Mouse (Mus musculus) hindbrain, embryonic 10.5 days (tissue): ENCODE measurements around the gene Ctf1. TPM values are rescaled to one million over a fixed set of nuclear protein-coding genes. Genes with fewer than 3 reads are reported as not detected.

ENCODE experiments used
- DNase-seq: peaks from one replicate; pipeline ENCODE4 v3.0.0-alpha.2; 2017; ENCODE audit warnings: low spot score
- H3K27ac ChIP-seq: fragments of 300-500 bp; sonication (generic); 2 replicates; pipeline ENCODE4 v1.5.1; 2016; ENCODE audit warnings: mild to moderate bottlenecking, moderate library complexity
- H3K27me3 ChIP-seq: fragments of 300-500 bp; sonication (generic); 2 replicates; pipeline ENCODE4 v1.6.1; 2016; ENCODE audit warnings: mild to moderate bottlenecking; ENCODE audit not compliant: poor library complexity, insufficient read depth, severe bottlenecking
- H3K36me3 ChIP-seq: fragments of 300-500 bp; sonication (generic); 2 replicates; pipeline ENCODE4 v1.6.1; 2016; ENCODE audit warnings: mild to moderate bottlenecking, moderate library complexity
- H3K4me1 ChIP-seq: fragments of 300-500 bp; sonication (generic); replicated peaks from 2 replicates; pipeline ENCODE4 v1.6.1; 2016; ENCODE audit warnings: mild to moderate bottlenecking
- H3K4me3 ChIP-seq: fragments of 300-500 bp; sonication (generic); 2 replicates; pipeline ENCODE4 v1.5.1; 2016; ENCODE audit warnings: mild to moderate bottlenecking, moderate library complexity
- H3K9me3 ChIP-seq: fragments of 300-500 bp; sonication (generic); 2 replicates; pipeline ENCODE4 v1.6.1; 2016; ENCODE audit warnings: mild to moderate bottlenecking, moderate library complexity
- WGBS: fragments of 180-500 bp; shearing (Covaris S2); methylation state at CpG from one replicate; pipeline ENCODE4 v1.1.7; 2016; 5-methylcytosine and 5-hydroxymethylcytosine counted together
- polyA plus RNA-seq: library from polyadenylated mRNA; unstranded; fragments of >200 nt; fragmentation: Nextera tagmentation; extraction: Ambion mirVana; gene quantifications from 2 replicates; pipeline ENCODE4 v1.2.1, GENCODE M21; 2016

Gene Ctf1
- polyA plus RNA-seq, result 5.1 and 5.8 TPM in 2 replicates

DNA sequence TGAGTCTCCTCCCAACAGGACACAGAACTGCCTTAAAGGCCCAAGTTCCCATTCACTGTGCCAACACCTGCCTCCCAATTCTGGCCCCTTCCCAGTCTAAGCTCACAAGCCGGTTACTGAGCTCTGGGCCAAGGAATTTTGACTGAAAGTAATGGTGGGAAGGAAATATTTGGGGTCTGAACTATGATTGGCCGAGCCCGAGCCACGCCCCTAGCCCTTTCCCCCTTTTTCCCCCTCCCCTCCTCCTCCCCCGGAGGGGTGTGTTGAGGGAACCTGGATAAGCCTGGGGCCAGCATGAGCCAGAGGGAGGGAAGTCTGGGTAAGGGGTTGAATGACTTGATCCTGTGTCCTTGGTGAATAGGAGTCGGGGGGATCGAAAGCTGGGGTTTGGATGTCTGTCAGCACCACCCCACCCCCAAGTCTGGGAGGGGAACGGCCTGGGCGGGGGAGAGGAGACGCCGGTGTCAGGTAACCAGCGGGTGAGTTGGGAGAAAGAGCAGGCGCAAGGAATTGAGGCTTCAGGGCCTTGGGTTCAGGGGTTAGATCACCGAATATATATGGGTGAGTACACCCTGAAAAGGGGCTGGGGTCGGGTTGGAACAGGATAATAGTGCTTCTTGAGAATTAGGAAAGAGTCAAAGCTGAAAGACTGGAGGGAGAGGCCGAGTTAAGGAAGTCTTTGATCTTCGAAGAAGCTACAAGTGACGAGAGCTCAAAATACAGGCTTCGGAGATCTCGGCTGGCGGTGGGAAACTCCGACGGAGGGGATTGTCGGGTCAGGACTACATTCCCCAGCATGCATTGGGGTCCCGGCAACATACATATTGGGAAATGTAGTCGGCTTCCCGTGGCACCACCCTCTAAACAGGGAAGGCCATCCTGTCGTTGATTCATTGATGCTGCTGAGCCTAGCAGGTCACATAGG lies at the start of gene Ctf1:
Gene Ctf1 (plus strand): TSS at position 276 of the 925 bp plus-strand sequence.
- Histone ChIP-seq H3K9me3 (no peaks in the 10 kb centered on the region), H3K4me3 (peak within 1 kb of the TSS; percentile 49), H3K27me3 (peaks cover 8% of the 10 kb centered on the region), H3K36me3 (no peaks in the 10 kb centered on the region), H3K4me1 (peaks cover 69% of the 10 kb centered on the region), H3K27ac (peak within 1 kb of the TSS; percentile 88)
- peak; percentile 85 for DNase-seq
- WGBS, result 1% methylated on average over 28 of the region's 28 CpGs

DNA sequence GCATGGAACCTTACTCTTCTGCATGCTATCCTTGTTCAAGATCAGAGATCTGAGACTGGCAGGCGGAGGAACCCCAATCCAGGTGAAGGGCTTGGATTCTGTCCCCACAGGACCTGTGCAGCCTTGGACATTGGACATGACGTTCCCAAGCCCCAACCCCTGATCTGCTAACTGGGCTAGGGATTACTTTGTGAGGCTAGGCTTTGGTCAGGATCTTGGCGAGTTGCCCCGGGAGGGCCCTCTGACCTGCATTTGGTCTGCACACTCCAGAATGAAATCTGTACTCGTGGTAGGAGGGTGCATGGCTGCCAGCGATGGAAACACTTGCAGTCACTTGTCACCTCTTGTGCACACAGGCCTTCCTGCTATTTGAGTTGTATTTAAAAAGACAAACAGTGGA lies 49.6 kb upstream of the Ctf1 start:
- WGBS, result 92% methylated on average over 6 of the region's 6 CpGs
- Histone ChIP-seq H3K9me3 (no peaks in the 10 kb centered on the region), H3K36me3 (peaks cover 19% of the 10 kb centered on the region), H3K4me1 (no peaks in the 10 kb centered on the region), H3K4me3 (no peak overlapping the region), H3K27me3 (no peaks in the 10 kb centered on the region), H3K27ac (no peak overlapping the region)
- DNase-seq, result no peak

DNA sequence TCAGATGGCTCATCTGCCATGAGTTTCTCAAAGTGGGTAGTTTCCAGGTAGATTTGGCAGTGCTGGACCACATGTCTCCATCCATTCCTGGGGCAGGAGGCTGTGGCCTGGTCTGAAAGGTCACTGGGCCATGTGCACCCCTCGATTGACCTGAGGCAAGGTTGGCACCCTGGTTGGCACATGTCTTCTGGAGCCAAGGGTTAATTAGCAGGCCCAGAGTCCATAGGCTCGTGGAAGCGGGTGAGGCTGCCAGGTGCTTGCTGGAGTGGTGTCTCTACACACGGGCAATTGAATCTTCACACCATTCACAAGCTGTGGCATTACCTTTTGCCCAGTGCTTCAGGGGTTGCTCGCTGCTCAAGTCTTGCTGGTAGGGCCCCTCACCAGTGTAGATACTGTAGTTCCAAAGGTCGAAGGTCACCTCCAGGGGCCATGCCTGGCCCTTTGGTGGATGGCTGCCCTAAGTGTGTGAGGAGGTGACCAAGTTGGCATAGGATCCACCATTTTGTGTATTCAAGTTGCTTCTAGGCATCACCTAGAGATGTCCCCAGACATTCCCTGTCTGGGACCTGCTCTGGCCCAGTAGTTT lies 46.4 kb upstream of the Ctf1 start:
- H3K4me1 ChIP-seq, result no peaks in the 10 kb centered on the region
- no peak overlapping the region for H3K4me3 ChIP-seq
- DNase-seq, result no peak
- no peaks in the 10 kb centered on the region for H3K27me3 ChIP-seq
- H3K36me3 ChIP-seq, result peaks cover 19% of the 10 kb centered on the region
- no peak overlapping the region for H3K27ac ChIP-seq
- H3K9me3 ChIP-seq, result no peaks in the 10 kb centered on the region
- 93% methylated on average over 6 of the region's 6 CpGs for WGBS

DNA sequence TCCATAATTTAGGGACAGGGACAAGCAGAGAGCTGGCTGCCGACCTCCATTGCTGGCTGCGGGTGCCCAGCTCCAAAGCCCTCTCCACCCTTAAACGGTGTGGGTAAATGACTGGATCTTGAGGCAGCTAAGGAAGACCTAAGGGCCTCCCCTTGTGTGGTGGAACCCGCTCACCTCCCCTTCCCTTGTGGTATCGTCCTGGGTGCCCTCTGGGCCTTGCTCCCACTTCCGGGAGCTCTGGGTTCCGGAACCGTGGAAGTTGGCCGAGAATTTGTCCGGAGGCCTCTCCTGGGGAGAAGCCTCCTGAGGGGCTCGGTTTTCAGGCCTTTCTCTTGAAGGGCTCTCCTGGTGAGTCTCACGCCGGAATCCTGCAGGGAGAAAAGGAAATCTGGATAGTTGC lies 45.9 kb upstream of the Ctf1 start:
- peaks cover 19% of the 10 kb centered on the region for H3K36me3 ChIP-seq
- no peak for DNase-seq

DNA sequence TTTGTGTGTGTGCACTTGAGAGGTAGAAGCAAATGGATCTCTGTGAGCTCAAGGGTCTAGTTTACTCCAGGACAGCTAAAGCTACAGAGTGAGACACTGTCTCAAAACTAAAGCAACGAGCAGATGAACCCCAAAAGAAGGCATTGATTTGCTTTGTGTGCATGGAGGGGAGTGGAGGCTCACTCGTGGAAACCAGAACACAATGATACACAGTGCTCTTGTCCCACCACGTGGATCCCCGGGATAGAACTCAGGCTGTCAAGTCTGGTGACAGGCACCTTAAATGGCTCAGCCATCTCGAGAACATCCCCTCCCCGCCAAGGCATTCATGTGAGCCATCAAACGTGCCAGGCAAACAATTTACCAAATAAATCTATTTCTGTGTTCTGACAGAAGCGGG lies 45.4 kb upstream of the Ctf1 start:
- Histone ChIP-seq H3K9me3 (no peaks in the 10 kb centered on the region), H3K27ac (no peak overlapping the region), H3K4me3 (no peak overlapping the region), H3K36me3 (peaks cover 19% of the 10 kb centered on the region), H3K4me1 (no peaks in the 10 kb centered on the region), H3K27me3 (no peaks in the 10 kb centered on the region)
- WGBS, result 81% methylated on average over 8 of the region's 8 CpGs
- no peak for DNase-seq

More for the DNA sequence above, 45.9 kb upstream of the Ctf1 start:
- no peak overlapping the region for H3K27ac ChIP-seq
- no peak overlapping the region for H3K4me3 ChIP-seq
- WGBS, result 89% methylated on average over 13 of the region's 13 CpGs
- H3K9me3 ChIP-seq, result no peaks in the 10 kb centered on the region
- no peaks in the 10 kb centered on the region for H3K4me1 ChIP-seq
- H3K27me3 ChIP-seq, result no peaks in the 10 kb centered on the region

DNA sequence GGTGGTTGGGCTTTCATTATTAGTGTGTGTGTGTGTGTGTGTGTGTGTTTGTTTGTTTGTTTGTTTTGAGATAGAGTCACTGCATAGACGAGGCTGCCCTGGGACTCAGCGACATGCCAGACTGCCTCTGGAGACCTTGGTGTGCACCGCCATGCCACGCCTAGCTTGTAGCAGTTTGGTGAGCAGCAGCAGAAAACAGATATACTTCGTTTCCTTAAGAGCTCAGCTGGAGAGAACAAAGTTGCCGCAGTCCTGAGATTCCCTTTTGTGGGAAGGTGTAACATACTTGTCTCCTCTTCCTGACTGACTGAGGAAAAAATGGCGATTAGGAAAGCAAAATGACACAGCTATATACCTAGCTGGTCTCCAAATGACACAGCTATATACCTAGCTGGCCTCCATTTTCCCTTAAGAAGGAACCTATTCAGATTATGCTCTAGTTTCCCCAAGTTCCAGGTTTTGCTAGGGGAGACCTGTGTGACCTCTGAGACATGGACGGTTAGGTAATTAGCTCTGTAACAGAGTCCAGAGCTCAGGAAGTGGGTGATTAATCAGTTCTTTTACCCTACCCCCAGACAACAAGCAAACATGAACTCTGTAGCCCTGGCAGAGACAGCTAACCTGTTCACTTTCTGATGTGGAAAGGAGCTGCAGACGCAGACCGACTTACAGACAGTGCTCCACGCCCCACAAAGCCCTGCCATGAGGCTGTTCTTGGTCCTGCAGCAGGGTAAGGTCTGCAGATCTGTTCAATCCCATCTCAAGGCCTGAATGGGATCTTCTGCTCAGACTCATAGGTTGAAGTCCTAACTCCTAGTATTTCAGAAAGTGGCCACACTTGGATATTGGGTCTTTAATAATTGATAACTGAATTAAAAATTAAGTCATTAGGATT lies 40.4 kb upstream of the Ctf1 start:
- 88% methylated on average over 11 of the region's 11 CpGs for WGBS
- H3K9me3 ChIP-seq, result no peaks in the 10 kb centered on the region
- no peak for DNase-seq
- no peak overlapping the region for H3K4me3 ChIP-seq
- H3K27me3 ChIP-seq, result no peaks in the 10 kb centered on the region
- peaks cover 8% of the 10 kb centered on the region; the same call in 1 of the 2 replicates for H3K36me3 ChIP-seq
- H3K27ac ChIP-seq, result no peak overlapping the region
- H3K4me1 ChIP-seq, result 0 out of 2 replicates have a peak, but pooled peaks cover 4% of the 10 kb centered on the region

DNA sequence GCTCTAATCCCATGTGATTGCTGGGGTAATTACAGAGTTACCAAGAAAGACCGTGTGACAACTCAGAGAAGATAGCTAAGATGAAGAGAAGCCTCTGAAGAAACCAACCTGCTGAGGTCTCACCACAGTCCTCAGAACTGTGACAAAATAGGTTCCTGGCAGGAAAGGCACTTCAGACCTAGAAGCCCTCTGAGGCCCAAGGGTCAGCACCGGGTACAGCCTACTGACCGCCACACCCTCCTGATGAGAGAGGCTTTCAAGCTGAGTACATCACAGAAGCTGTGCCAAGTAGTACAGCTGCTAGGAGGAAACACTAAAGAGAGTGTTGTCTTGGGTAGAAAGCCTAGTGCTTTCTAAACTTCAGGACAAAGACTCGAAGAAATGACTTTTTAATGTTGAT lies 39.8 kb upstream of the Ctf1 start:
- Histone ChIP-seq H3K9me3 (no peaks in the 10 kb centered on the region), H3K27ac (no peak overlapping the region), H3K36me3 (peaks cover 9% of the 10 kb centered on the region; the same call in 1 of the 2 replicates), H3K27me3 (no peaks in the 10 kb centered on the region), H3K4me3 (no peak overlapping the region), H3K4me1 (0 out of 2 replicates have a peak, but pooled peaks cover 4% of the 10 kb centered on the region)
- WGBS, result 79% methylated on average over 4 of the region's 4 CpGs
- DNase-seq, result no peak

DNA sequence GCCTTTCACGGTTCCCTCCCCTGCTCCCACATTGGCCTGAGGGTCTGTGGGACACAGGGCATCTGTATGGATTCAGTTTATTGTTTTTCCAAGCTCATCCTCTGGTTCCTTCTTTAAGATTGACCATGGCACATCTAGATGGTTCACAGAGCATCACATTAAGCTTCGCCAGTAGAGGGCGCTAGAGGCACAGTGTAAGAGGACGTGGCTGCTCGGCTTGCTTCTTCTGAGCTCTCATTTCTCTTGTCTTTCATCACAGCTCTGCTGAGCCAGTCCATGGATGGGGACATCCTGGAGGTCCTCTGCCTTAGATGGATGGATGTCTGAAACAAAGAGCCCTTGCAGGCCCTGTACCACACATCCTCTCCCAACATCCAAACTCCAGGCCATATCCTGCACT lies 37.6 kb upstream of the Ctf1 start:
- no peaks in the 10 kb centered on the region for H3K9me3 ChIP-seq
- H3K4me1 ChIP-seq, result 0 out of 2 replicates have a peak, but pooled peaks cover 6% of the 10 kb centered on the region
- H3K27ac ChIP-seq, result no peak overlapping the region
- peaks cover 9% of the 10 kb centered on the region; the same call in 1 of the 2 replicates for H3K36me3 ChIP-seq
- no peaks in the 10 kb centered on the region for H3K27me3 ChIP-seq
- peak; percentile 81 for DNase-seq
- WGBS, result 3% methylated on average over 5 of the region's 5 CpGs
- H3K4me3 ChIP-seq, result no peak overlapping the region

DNA sequence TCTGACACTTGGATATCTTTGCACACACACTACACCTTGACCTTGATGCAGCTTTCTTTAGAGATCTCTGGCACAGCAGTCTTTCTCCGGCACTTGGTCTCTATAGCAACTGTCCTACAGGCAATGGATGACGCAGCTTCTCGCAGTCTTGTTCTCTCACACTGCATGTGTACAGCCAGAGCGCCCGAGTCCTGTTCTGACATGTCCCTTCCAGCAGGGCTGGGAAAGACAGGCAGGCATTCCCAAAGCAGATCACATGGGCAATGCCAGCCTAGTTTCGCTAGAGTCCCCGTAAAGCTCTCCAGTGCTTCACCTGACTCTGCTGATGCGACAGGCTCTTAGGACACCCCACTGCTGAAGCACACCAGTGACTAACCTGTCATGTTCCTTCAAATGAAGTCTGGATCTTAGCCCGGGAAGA lies 37.1 kb upstream of the Ctf1 start:
- H3K27ac ChIP-seq, result no peak overlapping the region
- no peak overlapping the region for H3K4me3 ChIP-seq
- no peak for DNase-seq
- no peaks in the 10 kb centered on the region for H3K27me3 ChIP-seq
- no peaks in the 10 kb centered on the region for H3K9me3 ChIP-seq
- WGBS, result 80% methylated on average over 9 of the region's 9 CpGs
- 0 out of 2 replicates have a peak, but pooled peaks cover 6% of the 10 kb centered on the region for H3K4me1 ChIP-seq
- H3K36me3 ChIP-seq, result peaks cover 9% of the 10 kb centered on the region; the same call in 1 of the 2 replicates

DNA sequence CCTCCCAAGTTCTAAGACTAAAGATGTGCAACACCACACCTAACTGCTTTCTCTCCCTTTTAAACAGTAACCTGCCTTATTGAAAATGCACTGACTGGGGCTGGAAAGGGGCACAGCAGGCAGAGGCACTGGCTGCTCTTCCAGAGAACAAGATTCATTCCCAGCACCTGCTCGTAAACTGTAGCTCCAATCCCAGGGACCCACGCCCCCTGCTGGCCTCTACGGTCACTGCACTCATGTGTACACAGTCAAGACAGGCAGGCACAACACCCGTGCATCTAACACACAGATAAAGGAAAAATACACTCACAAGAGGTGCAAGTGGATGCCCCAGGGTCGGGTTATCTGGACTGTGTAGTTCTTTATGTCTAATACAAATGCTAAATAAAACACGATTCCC lies 35.5 kb upstream of the Ctf1 start:
- no peaks in the 10 kb centered on the region for H3K27me3 ChIP-seq
- no peak overlapping the region for H3K27ac ChIP-seq
- peak; percentile 55 for DNase-seq
- no peaks in the 10 kb centered on the region for H3K9me3 ChIP-seq
- H3K36me3 ChIP-seq, result peaks cover 14% of the 10 kb centered on the region; the same call in 1 of the 2 replicates
- H3K4me3 ChIP-seq, result no peak overlapping the region
- 64% methylated on average over 6 of the region's 6 CpGs for WGBS
- 0 out of 2 replicates have a peak, but pooled peaks cover 6% of the 10 kb centered on the region for H3K4me1 ChIP-seq

DNA sequence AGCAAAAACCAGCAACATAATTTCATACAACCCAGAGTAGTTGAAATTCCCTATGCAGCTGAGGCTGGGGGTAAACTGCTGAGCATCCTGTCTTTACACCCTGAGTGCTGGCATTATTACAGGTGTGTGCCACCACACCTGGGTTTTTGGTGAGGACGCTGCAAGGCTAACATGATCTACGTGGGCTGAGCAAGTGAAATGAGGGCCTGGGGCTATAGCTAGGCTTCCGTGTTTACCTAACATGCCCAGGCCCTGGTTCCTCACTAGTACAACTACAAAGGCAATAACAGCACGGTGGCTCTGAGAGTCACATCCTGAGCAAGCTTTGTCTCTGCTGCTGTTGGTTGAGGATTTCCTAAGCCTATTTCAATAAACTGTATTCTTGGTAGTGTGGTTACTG lies 34.9 kb upstream of the Ctf1 start:
- H3K4me3 ChIP-seq, result no peak overlapping the region
- WGBS, result 94% methylated on average over 4 of the region's 4 CpGs
- no peak overlapping the region for H3K27ac ChIP-seq
- no peaks in the 10 kb centered on the region for H3K27me3 ChIP-seq
- DNase-seq, result no peak
- no peaks in the 10 kb centered on the region for H3K9me3 ChIP-seq
- H3K36me3 ChIP-seq, result peaks cover 14% of the 10 kb centered on the region; the same call in 1 of the 2 replicates
- 0 out of 2 replicates have a peak, but pooled peaks cover 6% of the 10 kb centered on the region for H3K4me1 ChIP-seq

DNA sequence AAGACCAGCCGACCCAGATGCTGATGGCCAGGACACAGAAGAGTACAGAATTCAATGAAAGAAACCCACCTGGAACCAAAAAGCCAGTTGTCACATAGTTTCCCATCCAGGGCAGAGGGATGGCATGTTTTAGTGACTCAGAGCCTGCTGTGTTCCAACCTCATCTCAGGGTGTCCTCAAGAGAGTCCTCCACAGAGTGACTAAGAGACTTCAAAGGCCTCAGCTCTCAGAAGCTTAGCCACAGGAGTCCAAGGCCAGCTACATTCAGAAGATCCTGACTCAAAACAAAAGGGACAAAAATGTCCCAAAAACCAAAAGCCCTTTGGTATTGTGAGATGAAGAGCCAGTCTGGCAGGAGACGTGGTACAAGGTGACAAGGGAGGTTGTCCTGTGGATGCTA lies 33.7 kb upstream of the Ctf1 start:
- Histone ChIP-seq H3K27me3 (no peaks in the 10 kb centered on the region), H3K4me1 (0 out of 2 replicates have a peak, but pooled peaks cover 6% of the 10 kb centered on the region), H3K27ac (no peak overlapping the region), H3K9me3 (no peaks in the 10 kb centered on the region), H3K36me3 (peaks cover 14% of the 10 kb centered on the region; the same call in 1 of the 2 replicates), H3K4me3 (no peak overlapping the region)
- WGBS, result 56% methylated on average over 2 of the region's 2 CpGs
- DNase-seq, result no peak
